Mouse (Mus musculus) ES-E14 (cell line): Measurements from ENCODE around the gene Ddx58. TPM values are rescaled to one million over a fixed set of nuclear protein-coding genes. Genes with fewer than 3 reads are reported as not detected.

Experiments
- DNase-seq: peaks from one replicate; pipeline ENCODE4 v3.0.0-alpha.2; 2013; ENCODE audit warnings: low read depth, low spot score
- H3K27ac ChIP-seq: 2 replicates; pipeline ENCODE4 v1.5.1; 2012; ENCODE audit warnings: low read depth, mild to moderate bottlenecking, low read length, moderate library complexity, mixed read lengths; ENCODE audit not compliant: poor library complexity, insufficient read depth, severe bottlenecking
- H3K36me3 ChIP-seq: 2 replicates; pipeline ENCODE4 v1.6.1; 2012; ENCODE audit warnings: mild to moderate bottlenecking, low read length, moderate library complexity, mixed read lengths; ENCODE audit not compliant: control insufficient read depth, poor library complexity, insufficient read depth, severe bottlenecking
- H3K4me1 ChIP-seq, 2 experiments: fragments of 150-350 bp in 1 of 2; sonication (generic) in 1 of 2; 2 replicates each; pipeline ENCODE4 v1.6.1; 2012; ENCODE audit warnings: low read length in 2 of 2, mild to moderate bottlenecking in 1 of 2, mixed read lengths in 1 of 2; ENCODE audit not compliant: control insufficient read depth in 2 of 2, insufficient read depth in 2 of 2, poor library complexity in 1 of 2
- H3K4me3 ChIP-seq, 2 experiments: fragments of 150-350 bp in 1 of 2; sonication (generic) in 1 of 2; 2 replicates each; pipeline ENCODE4 v1.5.1; 2012; ENCODE audit warnings: low read length in 2 of 2, low read depth in 1 of 2, mild to moderate bottlenecking in 1 of 2, mixed read lengths in 1 of 2; ENCODE audit not compliant: insufficient read depth in 1 of 2, poor library complexity in 1 of 2, severe bottlenecking in 1 of 2
- H3K9ac ChIP-seq: 2 replicates; pipeline ENCODE4 v1.6.1; 2012; ENCODE audit warnings: low read depth, mild to moderate bottlenecking, low read length, mixed read lengths; ENCODE audit not compliant: poor library complexity, insufficient read depth, severe bottlenecking
- H3K9me3 ChIP-seq: fragments of 150-350 bp; sonication (generic); 2 replicates; pipeline ENCODE4 v1.6.1; 2012; ENCODE audit warnings: low read depth, mild to moderate bottlenecking, low read length; ENCODE audit not compliant: control insufficient read depth, insufficient read depth
- CHD2 ChIP-seq: IDR thresholded peaks from 2 replicates; pipeline ENCODE4 v1.6.1; 2014; ENCODE audit warnings: mild to moderate bottlenecking, low read depth, low read length, inconsistent platforms
- HCFC1 ChIP-seq: IDR thresholded peaks from 2 replicates; pipeline ENCODE4 v1.6.1; 2012; ENCODE audit warnings: low read length, inconsistent platforms, borderline replicate concordance; ENCODE audit not compliant: insufficient read depth
- MAFK ChIP-seq: IDR thresholded peaks from 2 replicates; pipeline ENCODE4 v1.6.1; 2014; ENCODE audit warnings: mild to moderate bottlenecking, low read depth, low read length, inconsistent platforms; ENCODE audit not compliant: insufficient read depth
- ZC3H11A ChIP-seq: IDR thresholded peaks from 2 replicates; pipeline ENCODE4 v1.6.1; 2012; ENCODE audit warnings: low read depth, mild to moderate bottlenecking, inconsistent platforms, low read length, borderline replicate concordance
- ZNF384 ChIP-seq: IDR thresholded peaks from 2 replicates; pipeline ENCODE4 v1.6.1; 2012; ENCODE audit warnings: low read depth, low read length, inconsistent platforms
- in situ Hi-C, 2 experiments: fragments of 600-800 bp; cut with MboI; formaldehyde crosslinking; loops; one replicate each; pipeline ENCODE4 v1.15.1; 2025; ENCODE audit warnings: low sequenced_read_pairs in 2 of 2, inconsistent platforms in 1 of 2; ENCODE audit not compliant: unreplicated experiment in 2 of 2
- total RNA-seq: library from RNA; depleted of rRNA; stranded (reverse); fragments of 300-350 nt; gene quantifications from 2 replicates; pipeline ENCODE4 v1.2.3, GENCODE M21; 2012

Gene Ddx58
- total RNA-seq, 1 experiment, result 19.0 TPM

- no peak overlapping the region for H3K4me3 ChIP-seq
- TF ChIP-seq ZNF384, result no peak
- TF ChIP-seq ZC3H11A, result no peak
- TF ChIP-seq MAFK, result no peak
- no peak for TF ChIP-seq HCFC1
- no peak for TF ChIP-seq CHD2
- no peak overlapping the region for H3K27ac ChIP-seq
- H3K36me3 ChIP-seq, result peaks cover 4% of the 10 kb centered on the region
- H3K4me1 ChIP-seq, result peaks cover 3 to 19% of the 10 kb centered on the region in 2 experiments; a peak in 2 of 4 replicates
- H3K9me3 ChIP-seq, result no peaks in the 10 kb centered on the region
- in situ Hi-C loops, result no loop called here
- DNase-seq, result no peak
- no peak overlapping the region for H3K9ac ChIP-seq
Measured at GRCm38 (mm10) chr4:40218382-40218781, 21.2 kb downstream of the Ddx58 start.

- H3K9ac ChIP-seq, result no peak overlapping the region
- H3K4me1 ChIP-seq, result peaks cover 3 to 19% of the 10 kb centered on the region in 2 experiments; a peak in 2 of 4 replicates
- no peaks in the 10 kb centered on the region for H3K9me3 ChIP-seq
- peaks cover 4% of the 10 kb centered on the region for H3K36me3 ChIP-seq
- H3K27ac ChIP-seq, result no peak overlapping the region
- TF ChIP-seq ZC3H11A (no peak), MAFK (no peak), ZNF384 (no peak), HCFC1 (no peak), CHD2 (no peak)
- in situ Hi-C loops, result no loop called here
- no peak for DNase-seq
- no peak overlapping the region for H3K4me3 ChIP-seq
Measured at GRCm38 (mm10) chr4:40217910-40218309, 21.7 kb downstream of the Ddx58 start.

DNA sequence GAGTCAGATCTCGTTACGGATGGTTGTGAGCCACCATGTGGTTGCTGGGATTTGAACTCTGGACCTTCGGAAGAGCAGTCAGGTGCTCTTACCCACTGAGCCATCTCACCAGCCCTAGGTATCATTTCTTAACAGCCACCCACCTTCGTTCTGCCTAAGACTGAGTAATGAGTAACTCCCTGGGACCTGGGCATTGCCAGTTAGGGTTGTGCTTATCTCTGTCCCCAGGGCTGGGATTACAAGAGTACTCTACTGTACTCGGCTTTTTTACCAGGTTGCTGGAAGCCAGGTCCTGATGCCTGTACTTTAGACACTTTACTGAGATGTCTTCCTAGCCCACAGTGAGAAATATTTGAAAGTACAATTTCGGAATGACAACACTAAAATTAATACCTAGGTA lies 27.5 kb downstream of the Ddx58 start:
- peaks cover 10% of the 10 kb centered on the region for H3K36me3 ChIP-seq
- no peak overlapping the region for H3K9ac ChIP-seq
- no peak overlapping the region for H3K4me3 ChIP-seq
- DNase-seq, result no peak
- in situ Hi-C loops, result no loop called here
- no peaks in the 10 kb centered on the region for H3K4me1 ChIP-seq
- no peaks in the 10 kb centered on the region for H3K9me3 ChIP-seq
- no peak overlapping the region for H3K27ac ChIP-seq
- TF ChIP-seq ZC3H11A (no peak), HCFC1 (no peak), CHD2 (no peak), MAFK (no peak), ZNF384 (no peak)

GRCm38 (mm10) chr4:40207701-40208100 lies 31.9 kb downstream of the Ddx58 start:
- no peaks in the 10 kb centered on the region for H3K9me3 ChIP-seq
- no peak for DNase-seq
- H3K9ac ChIP-seq, result no peak overlapping the region
- TF ChIP-seq ZC3H11A (no peak), HCFC1 (no peak), CHD2 (no peak), ZNF384 (no peak), MAFK (no peak)
- peaks cover 11% of the 10 kb centered on the region for H3K36me3 ChIP-seq
- no peak overlapping the region for H3K4me3 ChIP-seq
- H3K4me1 ChIP-seq, result no peaks in the 10 kb centered on the region
- no peak overlapping the region for H3K27ac ChIP-seq
- in situ Hi-C loops, result no loop called here
